Mouse (Mus musculus): ENCODE results near the gene Tmem51. TPM values are rescaled to one million over a fixed set of nuclear protein-coding genes. Genes with fewer than 3 reads are reported as not detected.

Tmem51 gene
- total and polyA plus RNA-seq, 3 experiments, result 0.05 TPM; not detected in 2

DNA sequence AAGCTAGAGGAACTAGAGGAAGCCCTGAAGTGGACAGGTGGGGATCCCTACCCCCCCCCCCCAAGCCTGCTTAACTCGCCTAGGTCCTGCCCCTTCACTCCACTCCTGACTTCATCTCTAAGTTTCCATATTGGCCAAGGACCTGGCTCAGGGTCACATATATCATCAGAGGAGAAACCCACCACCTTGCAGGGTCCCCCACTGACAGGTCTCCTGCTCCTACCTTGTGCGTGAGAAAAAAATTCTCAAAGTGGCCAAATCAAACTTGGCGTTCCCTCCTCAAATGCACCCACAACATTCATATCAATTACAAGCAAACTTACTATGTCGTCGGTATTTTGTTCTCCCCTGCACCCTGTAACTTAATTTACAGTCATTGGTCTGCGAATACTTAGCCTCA is 911 bp downstream of the Tmem51 start:
- Histone ChIP-seq H3K36me3 (replicated peaks) (no peaks in the 10 kb centered on the region), H3K4me3 (ENCODE audit: low read depth, low read length) (no peak overlapping the region), H3K9me3 (replicated peaks) (peaks cover 80% of the 10 kb centered on the region), H3K27me3 (ENCODE audit: insufficient read depth, low read length) (no peaks in the 10 kb centered on the region), H3K4me1 (ENCODE audit: insufficient read depth, low read depth, low read length) (no peaks in the 10 kb centered on the region)
- DNase-seq (ENCODE audit: low spot score), result no peak
- TF ChIP-seq GATA2 (IDR thresholded peaks at IDR 0.05; ENCODE audit: borderline replicate concordance, low read depth, low read length) (no peak), POLR2AphosphoS5 (IDR thresholded peaks at IDR 0.05; ENCODE audit: insufficient replicate concordance, low read depth, low read length) (no peak), GATA1 (IDR thresholded peaks at IDR 0.05; ENCODE audit: borderline replicate concordance, low read length) (no peak), TAL1 (conservative IDR thresholded peaks at IDR 0.05; ENCODE audit: low read depth, low read length) (no peak), CTCF (IDR thresholded peaks at IDR 0.05; ENCODE audit: low read depth, low read length) (no peak)
- ATAC-seq (ENCODE audit: extremely low read depth, insufficient number of reproducible peaks, low FRiP score, poor library complexity, severe bottlenecking), result no peak

DNA sequence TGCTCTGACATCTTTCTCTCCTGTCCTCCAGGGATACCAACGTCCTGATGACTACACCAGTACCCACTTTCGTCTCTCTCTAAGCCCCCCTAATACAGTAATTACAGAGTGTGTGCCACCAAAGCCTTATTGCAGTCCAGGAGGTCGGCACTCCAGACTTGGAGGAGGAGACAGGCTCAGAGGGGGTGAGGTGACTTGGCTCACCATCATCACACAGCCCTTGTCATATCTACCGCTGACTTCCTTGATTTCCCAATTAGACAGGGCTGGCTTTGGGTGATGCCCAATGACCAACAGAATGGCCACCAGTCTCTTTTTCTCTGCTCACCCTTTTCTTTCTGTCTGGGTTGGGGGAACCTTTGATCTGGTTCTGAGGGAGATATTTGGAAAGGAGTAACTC is 1.4 kb downstream of the Tmem51 start:
- TF ChIP-seq GATA1 (IDR thresholded peaks at IDR 0.05; ENCODE audit: borderline replicate concordance, low read length), result no peak
- TF ChIP-seq POLR2AphosphoS5 (IDR thresholded peaks at IDR 0.05; ENCODE audit: insufficient replicate concordance, low read depth, low read length), result no peak
- TF ChIP-seq GATA2 (IDR thresholded peaks at IDR 0.05; ENCODE audit: borderline replicate concordance, low read depth, low read length), result no peak
- no peak for TF ChIP-seq CTCF (IDR thresholded peaks at IDR 0.05; ENCODE audit: low read depth, low read length)
- no peak for TF ChIP-seq TAL1 (conservative IDR thresholded peaks at IDR 0.05; ENCODE audit: low read depth, low read length)
- Histone ChIP-seq H3K36me3 (replicated peaks) (no peaks in the 10 kb centered on the region), H3K4me1 (ENCODE audit: insufficient read depth, low read depth, low read length) (no peaks in the 10 kb centered on the region), H3K27me3 (ENCODE audit: insufficient read depth, low read length) (no peaks in the 10 kb centered on the region), H3K9me3 (replicated peaks) (peaks cover 80% of the 10 kb centered on the region), H3K4me3 (ENCODE audit: low read depth, low read length) (no peak overlapping the region)
- ATAC-seq (ENCODE audit: extremely low read depth, insufficient number of reproducible peaks, low FRiP score, poor library complexity, severe bottlenecking) (no peak), DNase-seq (ENCODE audit: low spot score) (no peak)

DNA sequence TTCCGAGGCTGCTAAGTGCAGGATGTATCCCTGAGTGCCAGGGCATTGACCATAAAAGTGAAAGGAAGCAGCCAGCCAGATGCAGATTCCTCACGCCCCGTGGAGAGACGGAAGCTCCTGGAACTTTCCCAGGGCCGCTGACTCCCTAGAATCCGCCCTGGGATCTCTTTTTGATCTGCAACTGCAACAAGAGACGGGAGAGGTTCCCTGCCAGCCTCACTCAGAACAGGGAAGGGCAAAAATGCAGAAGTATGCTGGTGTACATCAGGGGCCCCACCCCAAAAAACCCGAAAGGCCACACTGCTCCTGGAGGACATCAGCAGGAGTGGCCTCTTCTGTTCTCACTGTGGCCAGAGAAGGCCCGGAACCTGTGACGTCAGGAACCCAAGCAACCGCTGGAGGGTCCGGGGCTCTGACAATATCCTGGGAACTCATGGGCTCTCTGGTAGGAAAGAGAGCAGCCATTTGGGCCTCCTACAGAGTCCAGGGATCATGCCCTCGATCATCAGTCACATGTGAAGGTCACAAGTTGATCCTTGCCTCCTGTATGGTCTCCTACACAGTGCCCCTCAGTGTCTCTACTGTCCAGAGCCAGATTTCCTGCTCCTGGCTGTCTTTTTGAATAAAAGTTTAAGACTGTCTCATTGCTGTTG is 2.3 kb downstream of the Tmem51 start:
- TF ChIP-seq GATA1 (IDR thresholded peaks at IDR 0.05; ENCODE audit: borderline replicate concordance, low read length) (no peak), GATA2 (IDR thresholded peaks at IDR 0.05; ENCODE audit: borderline replicate concordance, low read depth, low read length) (no peak), CTCF (IDR thresholded peaks at IDR 0.05; ENCODE audit: low read depth, low read length) (no peak), POLR2AphosphoS5 (IDR thresholded peaks at IDR 0.05; ENCODE audit: insufficient replicate concordance, low read depth, low read length) (no peak), TAL1 (conservative IDR thresholded peaks at IDR 0.05; ENCODE audit: low read depth, low read length) (no peak)
- ATAC-seq (ENCODE audit: extremely low read depth, insufficient number of reproducible peaks, low FRiP score, poor library complexity, severe bottlenecking), result no peak
- Histone ChIP-seq H3K4me3 (ENCODE audit: low read depth, low read length) (no peak overlapping the region), H3K9me3 (replicated peaks) (peaks cover 82% of the 10 kb centered on the region), H3K4me1 (ENCODE audit: insufficient read depth, low read depth, low read length) (no peaks in the 10 kb centered on the region), H3K27me3 (ENCODE audit: insufficient read depth, low read length) (no peaks in the 10 kb centered on the region), H3K36me3 (replicated peaks) (no peaks in the 10 kb centered on the region)
- no peak for DNase-seq (ENCODE audit: low spot score)

DNA sequence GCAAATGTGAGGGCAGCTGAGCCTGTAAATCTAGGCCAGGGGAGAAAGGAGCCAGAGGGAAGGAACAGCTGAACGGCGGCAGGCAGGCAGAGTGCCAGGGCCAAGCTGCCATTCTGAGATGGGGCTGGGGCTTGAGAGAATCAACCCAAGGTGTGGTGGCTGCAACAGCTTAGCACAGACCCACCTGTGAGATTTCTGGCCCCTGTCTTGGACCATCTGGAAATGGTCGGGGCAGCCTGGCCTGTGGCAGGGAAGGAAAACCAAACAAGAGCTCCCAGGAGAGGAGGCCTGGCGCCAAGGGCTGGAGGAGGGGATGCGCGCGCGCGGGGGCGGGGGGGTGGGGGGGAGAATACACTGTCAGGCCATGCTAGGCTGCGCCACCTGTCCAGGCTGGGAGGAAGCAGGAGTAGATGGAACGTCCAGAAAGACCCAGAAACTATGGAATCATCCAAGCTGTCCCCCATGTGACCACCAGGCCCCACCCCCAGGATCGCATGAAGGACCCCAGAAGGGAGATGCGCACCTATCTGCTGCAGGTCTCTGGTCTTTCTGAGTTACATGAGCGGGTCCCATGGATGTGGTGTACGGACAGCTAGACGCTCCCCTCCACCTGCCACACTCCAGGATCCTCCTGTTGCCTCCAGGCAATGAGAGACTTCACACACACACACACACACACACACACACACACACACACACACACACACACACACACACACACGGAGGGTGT is 3.0 kb downstream of the Tmem51 start:
- H3K27me3 ChIP-seq (ENCODE audit: insufficient read depth, low read length), result no peaks in the 10 kb centered on the region
- no peak overlapping the region for H3K4me3 ChIP-seq (ENCODE audit: low read depth, low read length)

DNA sequence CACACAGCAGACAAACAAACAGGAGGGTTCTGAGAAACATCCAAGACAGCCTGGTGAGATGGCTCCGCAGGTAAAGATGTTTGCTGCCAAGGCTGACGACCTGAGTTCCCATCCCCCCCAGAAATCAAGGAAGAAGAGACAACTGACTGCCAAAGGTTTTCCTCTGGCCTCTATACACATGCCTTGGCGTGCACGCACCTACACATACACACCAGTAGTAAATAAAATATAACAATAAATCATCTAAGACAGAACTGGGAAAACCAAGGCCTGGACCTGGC is 3.7 kb downstream of the Tmem51 start:
- DNase-seq (ENCODE audit: low spot score), result no peak
- ATAC-seq (ENCODE audit: extremely low read depth, insufficient number of reproducible peaks, low FRiP score, poor library complexity, severe bottlenecking), result no peak
- H3K27me3 ChIP-seq (ENCODE audit: insufficient read depth, low read length), result no peaks in the 10 kb centered on the region
- H3K4me3 ChIP-seq (ENCODE audit: low read depth, low read length), result no peak overlapping the region
- no peaks in the 10 kb centered on the region for H3K36me3 ChIP-seq (replicated peaks)
- no peaks in the 10 kb centered on the region for H3K4me1 ChIP-seq (ENCODE audit: insufficient read depth, low read depth, low read length)
- peaks cover 80% of the 10 kb centered on the region for H3K9me3 ChIP-seq (replicated peaks)
- TF ChIP-seq CTCF (IDR thresholded peaks at IDR 0.05; ENCODE audit: low read depth, low read length) (no peak), GATA2 (IDR thresholded peaks at IDR 0.05; ENCODE audit: borderline replicate concordance, low read depth, low read length) (no peak), GATA1 (IDR thresholded peaks at IDR 0.05; ENCODE audit: borderline replicate concordance, low read length) (no peak), POLR2AphosphoS5 (IDR thresholded peaks at IDR 0.05; ENCODE audit: insufficient replicate concordance, low read depth, low read length) (no peak), TAL1 (conservative IDR thresholded peaks at IDR 0.05; ENCODE audit: low read depth, low read length) (no peak)

More for the DNA sequence above, 3.0 kb downstream of the Tmem51 start:
- no peak for TF ChIP-seq GATA2 (IDR thresholded peaks at IDR 0.05; ENCODE audit: borderline replicate concordance, low read depth, low read length)
- no peak for TF ChIP-seq CTCF (IDR thresholded peaks at IDR 0.05; ENCODE audit: low read depth, low read length)
- TF ChIP-seq POLR2AphosphoS5 (IDR thresholded peaks at IDR 0.05; ENCODE audit: insufficient replicate concordance, low read depth, low read length), result no peak
- TF ChIP-seq TAL1 (conservative IDR thresholded peaks at IDR 0.05; ENCODE audit: low read depth, low read length), result no peak
- TF ChIP-seq GATA1 (IDR thresholded peaks at IDR 0.05; ENCODE audit: borderline replicate concordance, low read length), result no peak
- no peaks in the 10 kb centered on the region for H3K36me3 ChIP-seq (replicated peaks)
- ATAC-seq (ENCODE audit: extremely low read depth, insufficient number of reproducible peaks, low FRiP score, poor library complexity, severe bottlenecking) (no peak), DNase-seq (ENCODE audit: low spot score) (no peak)
- H3K9me3 ChIP-seq (replicated peaks), result peaks cover 80% of the 10 kb centered on the region
- no peaks in the 10 kb centered on the region for H3K4me1 ChIP-seq (ENCODE audit: insufficient read depth, low read depth, low read length)

DNA sequence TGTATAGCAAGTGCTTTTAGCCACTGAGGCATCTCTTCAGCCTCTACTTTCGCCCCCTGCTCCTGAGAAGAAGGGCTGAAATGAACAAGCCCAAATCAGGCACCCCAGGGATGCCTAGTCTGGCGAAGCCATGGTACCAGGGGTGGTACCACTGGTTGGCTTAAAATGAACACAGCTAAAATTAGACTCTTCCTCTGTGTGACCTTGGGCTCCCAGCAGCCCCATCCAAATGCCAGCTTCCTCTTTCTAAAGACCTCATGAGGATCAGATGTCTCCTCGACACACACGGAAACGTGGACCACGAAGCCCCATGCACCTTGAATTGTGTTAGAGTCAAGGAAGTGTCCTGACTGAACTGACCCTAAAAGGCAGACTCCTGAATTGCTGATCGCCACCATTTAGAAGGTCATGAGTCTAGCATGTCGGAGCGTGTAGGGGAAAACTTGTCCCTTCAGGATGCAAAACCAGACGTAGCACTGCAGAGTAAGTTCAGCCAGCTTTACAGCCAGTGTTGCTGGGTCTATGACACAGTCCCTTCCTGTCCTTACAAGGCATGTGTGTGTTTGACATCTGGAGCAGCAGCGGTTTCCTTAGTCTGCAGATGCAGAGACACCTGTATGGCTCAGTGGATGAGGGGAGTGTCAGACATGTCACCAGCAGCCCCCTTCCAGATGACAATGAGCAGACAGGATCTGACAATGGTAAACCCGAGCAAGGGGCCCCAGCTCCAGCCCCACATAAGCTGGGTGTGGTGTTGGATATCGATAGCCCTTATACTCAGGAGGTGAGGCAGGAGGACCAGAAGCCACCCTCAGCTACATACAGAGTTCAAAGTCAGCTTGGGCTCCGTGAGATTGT is 4.2 kb downstream of the Tmem51 start:
- no peaks in the 10 kb centered on the region for H3K36me3 ChIP-seq (replicated peaks)
- no peaks in the 10 kb centered on the region for H3K27me3 ChIP-seq (ENCODE audit: insufficient read depth, low read length)
- DNase-seq (ENCODE audit: low spot score) (no peak), ATAC-seq (ENCODE audit: extremely low read depth, insufficient number of reproducible peaks, low FRiP score, poor library complexity, severe bottlenecking) (no peak)
- H3K4me3 ChIP-seq (ENCODE audit: low read depth, low read length), result no peak overlapping the region
- H3K4me1 ChIP-seq (ENCODE audit: insufficient read depth, low read depth, low read length), result no peaks in the 10 kb centered on the region
- TF ChIP-seq POLR2AphosphoS5 (IDR thresholded peaks at IDR 0.05; ENCODE audit: insufficient replicate concordance, low read depth, low read length) (no peak), CTCF (IDR thresholded peaks at IDR 0.05; ENCODE audit: low read depth, low read length) (no peak), TAL1 (conservative IDR thresholded peaks at IDR 0.05; ENCODE audit: low read depth, low read length) (no peak), GATA2 (IDR thresholded peaks at IDR 0.05; ENCODE audit: borderline replicate concordance, low read depth, low read length) (no peak), GATA1 (IDR thresholded peaks at IDR 0.05; ENCODE audit: borderline replicate concordance, low read length) (no peak)
- H3K9me3 ChIP-seq (replicated peaks), result peaks cover 79% of the 10 kb centered on the region

All from G1E (cell line).